Mouse (Mus musculus): ENCODE measurements around the gene Neu1.

The Neu1 gene

GRCm38 (mm10) chr17:34949553-34949969 lies 18.5 kb downstream of the Neu1 start:
- 54% methylated on average over 4 of the region's 4 CpGs for WGBS

GRCm38 (mm10) chr17:34950514-34951455 lies 19.7 kb downstream of the Neu1 start:
- WGBS, result 23% methylated on average over 10 of the region's 10 CpGs

- WGBS, result 1% methylated on average over 29 of the region's 29 CpGs
Measured at GRCm38 (mm10) chr17:34951636-34952377, 20.8 kb downstream of the Neu1 start.

GRCm38 (mm10) chr17:34952378-34953040 lies 21.5 kb downstream of the Neu1 start:
- WGBS, result 1% methylated on average over 23 of the region's 23 CpGs

GRCm38 (mm10) chr17:34953258-34953657 lies 22.2 kb downstream of the Neu1 start:
- WGBS, result 76% methylated on average over 3 of the region's 3 CpGs

GRCm38 (mm10) chr17:34953904-34954303 lies 22.9 kb downstream of the Neu1 start:
- 91% methylated on average over 4 of the region's 4 CpGs for WGBS

- 85% methylated on average over 4 of the region's 4 CpGs for WGBS
Measured at GRCm38 (mm10) chr17:34954831-34955230, 23.8 kb downstream of the Neu1 start.

- 85% methylated on average over 3 of the region's 3 CpGs for WGBS
Measured at GRCm38 (mm10) chr17:34955884-34956283, 24.8 kb downstream of the Neu1 start.

GRCm38 (mm10) chr17:34956340-34956739 lies 25.3 kb downstream of the Neu1 start:
- WGBS, result 45% methylated on average over 1 of the region's 1 CpGs

- 12% methylated on average over 39 of the region's 40 CpGs for whole genome bisulfite sequencing
Measured at GRCm38 (mm10) chr17:34957291-34957690, 26.2 kb downstream of the Neu1 start.

GRCm38 (mm10) chr17:34957966-34958365 lies 26.9 kb downstream of the Neu1 start:
- WGBS, result 26% methylated on average over 31 of the region's 40 CpGs

GRCm38 (mm10) chr17:34958734-34959129 lies 27.7 kb downstream of the Neu1 start:
- 0% methylated on average over 30 of the region's 47 CpGs for WGBS

- WGBS, result 0% methylated on average over 30 of the region's 32 CpGs
Measured at GRCm38 (mm10) chr17:34959130-34959778, 28.2 kb downstream of the Neu1 start, which contains the start of gene Hspa1b. TSS of gene Hspa1b (minus strand) at chr17:34959238.

GRCm38 (mm10) chr17:34959881-34960515 lies 28.9 kb downstream of the Neu1 start:
- WGBS, result 23% methylated on average over 12 of the region's 12 CpGs

GRCm38 (mm10) chr17:34962125-34962524 lies 31.1 kb downstream of the Neu1 start:
- 34% methylated on average over 3 of the region's 3 CpGs for WGBS

- WGBS, result 88% methylated on average over 1 of the region's 1 CpGs
Measured at GRCm38 (mm10) chr17:34962841-34963240, 31.8 kb downstream of the Neu1 start.

GRCm38 (mm10) chr17:34964640-34965049 lies 33.6 kb downstream of the Neu1 start:
- 38% methylated on average over 1 of the region's 1 CpGs for WGBS

- WGBS, result 71% methylated on average over 5 of the region's 5 CpGs
Measured at GRCm38 (mm10) chr17:34965627-34966026, 34.6 kb downstream of the Neu1 start.

GRCm38 (mm10) chr17:34969822-34970221 lies 38.8 kb downstream of the Neu1 start, which contains the start of gene Gm20481:
TSS of gene Gm20481 (plus strand) at chr17:34969912.
- WGBS, result 67% methylated on average over 8 of the region's 11 CpGs

- WGBS, result 29% methylated on average over 24 of the region's 37 CpGs
Measured at GRCm38 (mm10) chr17:34970850-34971249, 39.8 kb downstream of the Neu1 start.

- WGBS, result under 1% methylated on average over 28 of the region's 43 CpGs
Measured at GRCm38 (mm10) chr17:34971694-34972068, 40.6 kb downstream of the Neu1 start.
